In the genomic region with DNA sequence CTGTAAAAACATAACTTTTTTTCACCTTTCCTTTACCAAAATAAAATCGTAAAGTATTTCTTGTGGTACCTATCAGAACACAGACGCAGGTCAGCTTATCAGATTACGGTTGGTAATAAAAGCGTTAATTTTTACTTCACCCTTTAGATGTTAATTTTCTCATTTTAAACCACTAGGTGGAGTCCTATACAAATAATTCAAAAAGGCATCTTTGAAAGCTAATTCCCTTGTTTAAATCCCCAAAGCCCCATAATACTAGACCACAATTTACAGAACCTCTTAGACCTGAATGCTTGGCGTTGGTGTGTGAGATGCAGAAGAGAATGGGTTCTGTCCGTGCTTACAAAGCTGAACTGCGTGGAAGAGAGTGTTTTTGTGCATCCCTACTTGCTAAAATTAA, we compare ENCODE assay signal across 17 mouse cellular contexts. TPM values are rescaled to one million over a fixed set of nuclear protein-coding genes. Genes with fewer than 3 reads are reported as not detected.
DNase-seq lines count a peak whose midpoint lies in the region; ATAC-seq and TF ChIP-seq lines count a peak whose summit lies in the region.
"Had no signal": no experiment of that assay in that cellular context is flagged by ENCODE, and none has a peak within 500 bp of the region (broad histone marks: within the 10 kb centered on the region; RNA-seq: fewer than 3 reads in every experiment).

No protein-coding gene starts in this region.

- H3K27ac ChIP-seq in hindbrain, embryonic 14.5 days: no peak overlapping the region
- H3K27ac ChIP-seq in hindbrain, embryonic 10.5 days: no peak overlapping the region
- no peak overlapping the region for H3K27ac ChIP-seq in lung, postnatal 0 days (ENCODE audit: low read length)
- H3K27ac ChIP-seq: hindbrain, embryonic 12.5 days; kidney, embryonic 15.5 days; midbrain, embryonic 15.5 days had no signal

- no peaks in the 10 kb centered on the region for H3K27me3 ChIP-seq in hindbrain, embryonic 14.5 days (ENCODE audit: control insufficient read depth, insufficient read depth, low read length)
- peaks cover 6% of the 10 kb centered on the region; the same call in 1 of the 2 replicates for H3K27me3 ChIP-seq in hindbrain, embryonic 10.5 days (ENCODE audit: insufficient read depth, poor library complexity, severe bottlenecking)
- no peaks in the 10 kb centered on the region for H3K27me3 ChIP-seq in lung, postnatal 0 days (replicated peaks; ENCODE audit: insufficient read depth, low read length)
- no peaks in the 10 kb centered on the region for H3K27me3 ChIP-seq in Patski
- H3K27me3 ChIP-seq: kidney, embryonic 15.5 days; midbrain, embryonic 15.5 days had no signal

- WGBS in hindbrain, embryonic 14.5 days: 62% methylated on average over 7 of the region's 7 CpGs
- 72% methylated on average over 7 of the region's 7 CpGs for WGBS in hindbrain, embryonic 10.5 days
- 46% methylated on average over 7 of the region's 7 CpGs for WGBS in lung, postnatal 0 days

- no peak for TF ChIP-seq EP300 in lung, postnatal 0 days (IDR thresholded peaks at IDR 0.05)

- CTCF ChIA-PET in Patski (lab: Charles Lee): interaction anchor here (0.7 to 3.9 kb wide), 3 partner anchors 36 to 40 kb away, joined by 3 to 17 read pairs (median 3); no protein-coding TSS in a partner anchor

- H3K4me1 ChIP-seq in hindbrain, embryonic 14.5 days (replicated peaks; ENCODE audit: control insufficient read depth, insufficient read depth, low read length): no peaks in the 10 kb centered on the region
- H3K4me1 ChIP-seq in hindbrain, embryonic 10.5 days (replicated peaks): 0 out of 2 replicates have a peak, but pooled peaks cover under 1% of the 10 kb centered on the region
- no peaks in the 10 kb centered on the region for H3K4me1 ChIP-seq in lung, postnatal 0 days (ENCODE audit: insufficient read depth, low read depth, low read length)
- H3K4me1 ChIP-seq: hindbrain, embryonic 12.5 days had no signal

- no peak overlapping the region for H3K9ac ChIP-seq in hindbrain, embryonic 14.5 days
- no peak overlapping the region for H3K9ac ChIP-seq in lung, postnatal 0 days (replicated peaks; ENCODE audit: low read depth)
- H3K9ac ChIP-seq: hindbrain, embryonic 12.5 days; kidney, embryonic 15.5 days; midbrain, embryonic 15.5 days had no signal

- H3K9me3 ChIP-seq in hindbrain, embryonic 14.5 days (ENCODE audit: control insufficient read depth, low read length): no peaks in the 10 kb centered on the region
- H3K9me3 ChIP-seq in hindbrain, embryonic 10.5 days: no peaks in the 10 kb centered on the region
- H3K9me3 ChIP-seq in lung, postnatal 0 days (ENCODE audit: low read length): no peaks in the 10 kb centered on the region
- H3K9me3 ChIP-seq: G1E; hindbrain, embryonic 12.5 days; kidney, embryonic 15.5 days; midbrain, embryonic 15.5 days had no signal

- H3K4me3 ChIP-seq in hindbrain, embryonic 14.5 days (replicated peaks; ENCODE audit: low read length): no peak overlapping the region
- no peak overlapping the region for H3K4me3 ChIP-seq in hindbrain, embryonic 10.5 days
- no peak overlapping the region for H3K4me3 ChIP-seq in lung, postnatal 0 days (ENCODE audit: low read depth, low read length)
- H3K4me3 ChIP-seq: hindbrain, embryonic 12.5 days; kidney, embryonic 15.5 days; midbrain, embryonic 15.5 days had no signal

- H3K36me3 ChIP-seq in hindbrain, embryonic 14.5 days (replicated peaks; ENCODE audit: control insufficient read depth, insufficient read depth): no peaks in the 10 kb centered on the region
- no peaks in the 10 kb centered on the region for H3K36me3 ChIP-seq in hindbrain, embryonic 10.5 days
- no peaks in the 10 kb centered on the region for H3K36me3 ChIP-seq in lung, postnatal 0 days (ENCODE audit: insufficient read depth, low read length)
- H3K36me3 ChIP-seq: hindbrain, embryonic 12.5 days; kidney, embryonic 15.5 days; midbrain, embryonic 15.5 days had no signal

- TF ChIP-seq CTCF in lung, postnatal 0 days (IDR thresholded peaks at IDR 0.05): peak; percentile 40
- peak; percentile 49 for TF ChIP-seq CTCF in Patski (IDR thresholded peaks at IDR 0.05)

- H3K4me2 ChIP-seq in hindbrain, embryonic 14.5 days (replicated peaks): no peak overlapping the region
- H3K4me2 ChIP-seq in lung, postnatal 0 days (replicated peaks; ENCODE audit: low read depth, low read length): no peak overlapping the region
- H3K4me2 ChIP-seq: hindbrain, embryonic 12.5 days; kidney, embryonic 15.5 days; midbrain, embryonic 15.5 days had no signal

- peak; percentile 77 for DNase-seq in hindbrain, embryonic 14.5 days (ENCODE audit: low spot score)
- DNase-seq in hindbrain, embryonic 10.5 days (ENCODE audit: low spot score): no peak
- peak; percentile 61 for DNase-seq in lung, postnatal 0 days (ENCODE audit: low spot score)
- no peak for DNase-seq in lung, postnatal 10 days
- DNase-seq in Patski (ENCODE audit: low read depth, low spot score): no peak
- DNase-seq in naive thymus-derived CD4-positive, alpha-beta T cell, adult 2 months (ENCODE audit: low read depth): peak; percentile 37
- DNase-seq in frontal cortex, adult 2 months (ENCODE audit: extremely low spot score in 1 of 2, low spot score in 1 of 2): no peak
- DNase-seq in urinary bladder, postnatal 4 days (ENCODE audit: low spot score in 2 of 2): no peak
- DNase-seq: adrenal gland, adult 2 months; cerebellum, adult 9-11 months; layer of hippocampus, adult 9-11 months; lung, postnatal 14 days; right cerebral cortex, postnatal 25 days had no signal

- ATAC-seq in hindbrain, embryonic 14.5 days (ENCODE audit: low FRiP score): no peak
- no peak for ATAC-seq in lung, postnatal 0 days
- ATAC-seq in Patski: no peak
- ATAC-seq: midbrain, embryonic 15.5 days had no signal

- in situ Hi-C loops in Patski (cut with MboI; ENCODE audit: low pct_unique_long_range_greater_than_20kb): no loop called here

- POLR2A ChIA-PET in Patski (lab: Charles Lee): no interaction called here

RNA-seq across cellular contexts. Expression of gene Exoc6, which starts 15.6 kb away (rescaled TPM):
- polyA plus RNA-seq in hindbrain, embryonic 14.5 days (2014; fragmentation: Nextera tagmentation; extraction: Ambion mirVana): 25.5 and 26.2 TPM in 2 replicates
- polyA plus RNA-seq in hindbrain, embryonic 10.5 days (2016; fragmentation: Nextera tagmentation; extraction: Ambion mirVana): 6.7 and 9.2 TPM in 2 replicates
- polyA plus RNA-seq in lung, postnatal 0 days (2015; fragmentation: Nextera tagmentation; extraction: Ambion mirVana): 11.3 and 11.9 TPM in 2 replicates
- 56.2 TPM for polyA plus RNA-seq in Patski (2021)
- 20.0 and 21.5 TPM in 2 replicates for polyA plus RNA-seq in frontal cortex, adult 2 months (2012; rRNA removed)

Comparison
In these comparisons a context has a peak if more than half of its experiments do, and no peak if none do; other contexts are left out.
1. DNase-seq: peak in hindbrain, embryonic 14.5 days (single experiment), lung, postnatal 0 days (single experiment) and naive thymus-derived CD4-positive, alpha-beta T cell, adult 2 months (single experiment); none in hindbrain, embryonic 10.5 days (single experiment), lung, postnatal 10 days (single experiment), Patski (single experiment), frontal cortex, adult 2 months (0 of 2) and urinary bladder, postnatal 4 days (0 of 2).